Mouse (Mus musculus) small intestine, adult 2 months (tissue): ENCODE measurements at regions not wholly inside any gene's neighbourhood (a gene's known extent, or its start where the extent isn't known, plus 50 kb on each side); places are given as distances from the start of the nearest gene placed in this dataset.

Experiments used
- CTCF ChIP-seq: fragments of 200-500 bp; IDR thresholded peaks from 2 replicates; pipeline ENCODE4 v1.5.1; 2012; ENCODE audit warnings: low read depth, mild to moderate bottlenecking, control low read depth, inconsistent platforms, low read length, moderate library complexity, mixed read lengths; ENCODE audit not compliant: insufficient replicate concordance, insufficient read length; ENCODE audit errors: extremely low read depth
- POLR2A ChIP-seq: fragments of 200-500 bp; IDR thresholded peaks from 2 replicates; pipeline ENCODE4 v1.6.1; 2012; ENCODE audit warnings: low read depth, mild to moderate bottlenecking, control low read depth, inconsistent platforms, low read length, moderate library complexity

DNA sequence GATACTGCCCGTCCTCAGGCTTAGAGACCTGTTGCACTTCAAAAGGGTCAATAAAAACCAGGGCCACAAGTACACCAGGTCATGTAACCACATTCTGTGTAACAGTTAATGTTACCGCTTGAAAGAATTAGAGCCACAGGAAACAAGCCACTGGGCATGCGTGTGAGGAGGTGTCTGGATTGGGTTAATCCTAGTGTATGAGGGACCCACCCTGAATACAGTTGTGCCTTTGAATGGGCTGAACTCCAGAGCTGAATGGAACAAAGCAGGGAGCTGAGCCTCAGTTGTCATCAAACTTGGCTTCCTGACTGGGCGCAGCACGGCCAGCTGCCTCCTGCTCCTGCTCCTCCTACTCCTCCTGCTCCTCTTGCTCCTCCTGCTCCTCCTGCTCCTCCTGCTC lies 148.0 kb upstream of the A230072I06Rik start:
- TF ChIP-seq POLR2A (no peak), CTCF (no peak)
